ENCODE assay signal across 28 mouse cellular contexts in the genomic region with DNA sequence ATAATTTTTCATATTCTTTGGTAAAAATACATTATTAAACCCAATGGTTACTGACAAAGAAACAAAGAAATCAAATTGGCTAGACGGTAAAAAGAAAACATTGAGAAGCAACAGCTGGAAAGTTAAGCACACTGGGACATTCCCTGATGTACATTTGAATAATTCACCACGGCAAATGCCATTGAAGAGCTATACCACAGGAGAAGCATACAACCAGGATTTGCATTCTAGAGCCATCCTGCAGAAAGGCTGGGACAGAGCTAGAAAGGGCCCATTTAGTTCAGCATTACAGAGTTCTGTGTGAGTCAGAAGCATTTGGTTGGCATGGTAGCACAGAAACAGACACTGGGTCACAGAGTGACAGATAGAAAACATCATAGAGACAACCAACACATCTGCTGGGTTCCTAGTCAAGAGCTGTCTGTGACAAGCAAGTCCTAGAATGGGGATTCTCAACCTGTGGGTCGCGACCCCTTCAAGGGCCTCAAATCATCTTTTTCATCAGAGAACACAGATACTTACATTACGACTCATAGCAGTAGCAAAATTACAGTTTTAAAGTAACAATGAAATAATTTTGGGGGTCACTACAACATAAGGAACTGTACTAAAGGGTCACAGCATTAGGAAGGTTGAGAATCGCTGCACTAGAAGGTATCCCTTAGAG.
"Had no signal": no experiment of that assay in that cellular context is flagged by ENCODE, and none has a peak within 500 bp of the region (broad histone marks: within the 10 kb centered on the region; RNA-seq: fewer than 3 reads in every experiment).

No protein-coding gene starts in this region.

- H3K9ac ChIP-seq: embryonic facial prominence, embryonic 12.5 days; embryonic facial prominence, embryonic 13.5 days; embryonic facial prominence, embryonic 15.5 days; forebrain, embryonic 12.5 days; forebrain, embryonic 13.5 days; forebrain, embryonic 15.5 days; forebrain, postnatal 0 days had no signal

- H3K27ac ChIP-seq: embryonic facial prominence, embryonic 10.5 days; embryonic facial prominence, embryonic 12.5 days; embryonic facial prominence, embryonic 13.5 days; embryonic facial prominence, embryonic 15.5 days; forebrain, embryonic 10.5 days; forebrain, embryonic 12.5 days; forebrain, embryonic 13.5 days; forebrain, embryonic 15.5 days; gastrocnemius, adult 2 months; heart, adult 2 months; heart, embryonic 10.5 days had no signal

- H3K36me3 ChIP-seq: embryonic facial prominence, embryonic 10.5 days; embryonic facial prominence, embryonic 12.5 days; embryonic facial prominence, embryonic 13.5 days; embryonic facial prominence, embryonic 15.5 days; forebrain, embryonic 10.5 days; forebrain, embryonic 12.5 days; forebrain, embryonic 15.5 days; heart, embryonic 10.5 days had no signal

- H3K9me3 ChIP-seq: embryonic facial prominence, embryonic 10.5 days; embryonic facial prominence, embryonic 12.5 days; embryonic facial prominence, embryonic 13.5 days; embryonic facial prominence, embryonic 15.5 days; forebrain, embryonic 10.5 days; forebrain, embryonic 12.5 days; forebrain, embryonic 13.5 days; forebrain, embryonic 15.5 days; heart, embryonic 10.5 days had no signal

- H3K27me3 ChIP-seq: embryonic facial prominence, embryonic 12.5 days; embryonic facial prominence, embryonic 13.5 days; embryonic facial prominence, embryonic 15.5 days; forebrain, embryonic 12.5 days; forebrain, embryonic 13.5 days; forebrain, embryonic 15.5 days had no signal

- H3K4me2 ChIP-seq: embryonic facial prominence, embryonic 12.5 days; embryonic facial prominence, embryonic 13.5 days; embryonic facial prominence, embryonic 15.5 days; forebrain, embryonic 12.5 days; forebrain, embryonic 13.5 days; forebrain, embryonic 15.5 days had no signal

- DNase-seq: cerebellum, adult 9-10 months; cerebellum, adult 9-11 months; cerebellum, postnatal 10 days; cerebellum, postnatal 14 days; cerebellum, postnatal 25 days; cerebellum, postnatal 36 days; embryo, embryonic 11 days; forebrain, postnatal 0 days; gastrocnemius, adult 2 months; gastrocnemius, postnatal 10 days; gastrocnemius, postnatal 14 days; gastrocnemius, postnatal 25 days; gastrocnemius, postnatal 36 days; heart, adult 11 months; heart, adult 18-20 months; heart, adult 2 months had no signal

- H3K4me3 ChIP-seq: embryonic facial prominence, embryonic 10.5 days; embryonic facial prominence, embryonic 12.5 days; embryonic facial prominence, embryonic 13.5 days; embryonic facial prominence, embryonic 15.5 days; erythroblast, embryonic 14.5 days; forebrain, embryonic 10.5 days; forebrain, embryonic 12.5 days; forebrain, embryonic 13.5 days; forebrain, embryonic 15.5 days; gastrocnemius, adult 2 months; heart, adult 2 months; heart, embryonic 10.5 days had no signal

- H3K4me1 ChIP-seq: embryonic facial prominence, embryonic 10.5 days; embryonic facial prominence, embryonic 12.5 days; embryonic facial prominence, embryonic 13.5 days; embryonic facial prominence, embryonic 15.5 days; forebrain, embryonic 12.5 days; forebrain, embryonic 13.5 days; forebrain, embryonic 15.5 days; heart, embryonic 10.5 days had no signal

- ATAC-seq: forebrain, embryonic 13.5 days; forebrain, embryonic 14.5 days; forebrain, embryonic 15.5 days; forebrain, embryonic 16.5 days; forebrain, postnatal 0 days had no signal
